Comparison of ENCODE assay signal across 28 mouse cellular contexts in the genomic region with DNA sequence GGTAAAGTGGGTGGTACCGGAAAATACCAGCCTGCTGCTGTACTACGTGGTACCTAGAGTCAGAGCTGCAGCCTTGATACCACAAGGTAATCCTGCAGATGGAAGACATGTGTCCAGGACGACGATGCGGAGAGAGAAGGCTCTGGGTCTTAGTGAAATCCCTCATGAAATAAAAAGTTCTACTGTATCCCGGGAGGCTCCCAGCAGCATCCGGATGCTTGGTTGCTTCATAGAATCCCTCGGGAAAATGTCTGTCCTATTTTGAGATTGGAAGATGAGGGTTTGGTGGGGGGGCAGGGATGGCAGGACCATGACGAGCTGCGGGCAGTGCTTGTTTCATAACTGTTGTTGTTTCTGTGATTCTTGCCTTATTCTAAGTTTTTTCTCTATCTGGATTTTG. TPM values are rescaled to one million over a fixed set of nuclear protein-coding genes. Genes with fewer than 3 reads are reported as not detected.
DNase-seq lines count a peak whose midpoint lies in the region; TF ChIP-seq lines count a peak whose summit lies in the region.
"Had no signal": no experiment of that assay in that cellular context is flagged by ENCODE, and none has a peak within 500 bp of the region (broad histone marks: within the 10 kb centered on the region; RNA-seq: fewer than 3 reads in every experiment).

No protein-coding gene starts in this region.

- no peak for TF ChIP-seq CTCF in small intestine, adult 2 months (IDR thresholded peaks at IDR 0.05; ENCODE audit: extremely low read depth, insufficient read length, insufficient replicate concordance, low read depth, low read length)

- peak; percentile 7 for DNase-seq in adrenal gland, postnatal 14 days
- no peak for DNase-seq in adrenal gland, postnatal 25 days
- peak; percentile 94 for DNase-seq in heart, adult 11 months
- no peak for DNase-seq in heart, postnatal 10 days
- DNase-seq in hindbrain, embryonic 10.5 days (ENCODE audit: low spot score): no peak
- DNase-seq: adrenal gland, adult 8-10 months; adrenal gland, postnatal 36 days; B cell, adult 2 months; cerebellum, adult 11 months; cerebellum, adult 18-20 months; cerebellum, adult 8-10 months; cerebellum, adult 9-11 months; cerebellum, postnatal 14 days; cerebellum, postnatal 36 days; forebrain, postnatal 0 days had no signal

- no peak overlapping the region for H3K4me3 ChIP-seq in brown adipose tissue, adult 24 weeks (ENCODE audit: insufficient read depth, low read depth, low read length)
- H3K4me3 ChIP-seq in small intestine, adult 2 months (ENCODE audit: low read depth, low read length): no peak overlapping the region
- no peak overlapping the region for H3K4me3 ChIP-seq in hindbrain, embryonic 10.5 days
- H3K4me3 ChIP-seq: embryonic facial prominence, embryonic 10.5 days; embryonic facial prominence, embryonic 12.5 days; forebrain, embryonic 13.5 days; forebrain, embryonic 15.5 days had no signal

- no peaks in the 10 kb centered on the region for H3K36me3 ChIP-seq in small intestine, adult 2 months (ENCODE audit: control insufficient read depth, insufficient read depth, low read length)
- H3K36me3 ChIP-seq in hindbrain, embryonic 10.5 days: no peaks in the 10 kb centered on the region
- H3K36me3 ChIP-seq: embryonic facial prominence, embryonic 10.5 days; embryonic facial prominence, embryonic 12.5 days; forebrain, embryonic 15.5 days had no signal

- intact Hi-C loops in heart, postnatal 10 days (cut with DNase I): no loop called here

- no peak for TF ChIP-seq POLR2A in small intestine, adult 2 months (IDR thresholded peaks at IDR 0.05; ENCODE audit: low read depth, low read length)

- H3K9me3 ChIP-seq in hindbrain, embryonic 10.5 days: peaks cover 3% of the 10 kb centered on the region; the same call in 1 of the 2 replicates
- H3K9me3 ChIP-seq: embryonic facial prominence, embryonic 12.5 days; forebrain, embryonic 13.5 days; forebrain, embryonic 15.5 days had no signal

- no peaks in the 10 kb centered on the region for H3K27me3 ChIP-seq in small intestine, adult 2 months (ENCODE audit: control insufficient read depth, insufficient read depth, low read length)
- H3K27me3 ChIP-seq in hindbrain, embryonic 10.5 days (ENCODE audit: insufficient read depth, poor library complexity, severe bottlenecking): no peaks in the 10 kb centered on the region
- H3K27me3 ChIP-seq: CH12.LX; embryonic facial prominence, embryonic 12.5 days; forebrain, embryonic 13.5 days; forebrain, embryonic 15.5 days; Patski had no signal

- H3K4me1 ChIP-seq in brown adipose tissue, adult 24 weeks (ENCODE audit: control insufficient read depth, insufficient read depth, insufficient read length, low read length): no peaks in the 10 kb centered on the region
- H3K4me1 ChIP-seq in small intestine, adult 2 months (ENCODE audit: control insufficient read depth, insufficient read depth, insufficient read length, low read length): peaks cover 8% of the 10 kb centered on the region; the same call in 1 of the 2 replicates
- H3K4me1 ChIP-seq in hindbrain, embryonic 10.5 days (replicated peaks): 0 out of 2 replicates have a peak, but pooled peaks cover 2% of the 10 kb centered on the region
- H3K4me1 ChIP-seq: embryonic facial prominence, embryonic 12.5 days; forebrain, embryonic 13.5 days; forebrain, embryonic 15.5 days had no signal

- H3K27ac ChIP-seq in brown adipose tissue, adult 24 weeks (replicated peaks; ENCODE audit: low read depth, low read length): peak overlapping the region; percentile 74
- H3K27ac ChIP-seq in small intestine, adult 2 months (ENCODE audit: insufficient read depth, low read depth, low read length): 0 out of 2 replicates have a peak overlapping the region, but pooled peaks have one; percentile 42
- H3K27ac ChIP-seq in hindbrain, embryonic 10.5 days: no peak overlapping the region
- H3K27ac ChIP-seq: embryonic facial prominence, embryonic 10.5 days; embryonic facial prominence, embryonic 12.5 days; forebrain, embryonic 13.5 days; forebrain, embryonic 15.5 days had no signal

- WGBS in small intestine, adult 2 months: 88% methylated on average over 10 of the region's 10 CpGs
- 92% methylated on average over 10 of the region's 10 CpGs for WGBS in hindbrain, embryonic 10.5 days

RNA-seq across cellular contexts. Expression of gene Hacl1, which starts 6.9 kb away (rescaled TPM):
- 62.2 and 112 TPM in 2 replicates for total RNA-seq in adrenal gland, postnatal 14 days (2021)
- 53.2 and 69.0 TPM in 2 replicates for total RNA-seq in adrenal gland, postnatal 25 days (2021)
- total RNA-seq in heart, postnatal 10 days (2021): 10 to 100 TPM; 13.5 to 13.9 TPM
- polyA plus RNA-seq in brown adipose tissue, adult 24 weeks (2012; ENCODE audit: insufficient read depth, insufficient read length, missing spikeins): 77.1 and 106 TPM in 2 replicates
- polyA plus RNA-seq in small intestine, adult 2 months (2012; rRNA removed): 1.7 and 4.3 TPM in 2 replicates
- polyA plus RNA-seq in hindbrain, embryonic 10.5 days (2016; fragmentation: Nextera tagmentation; extraction: Ambion mirVana): 8.2 and 8.8 TPM in 2 replicates

RNA-seq across cellular contexts. Expression of gene Btd, which starts 7.2 kb away (rescaled TPM):
- total RNA-seq in adrenal gland, postnatal 14 days (2021): 40.4 and 47.4 TPM in 2 replicates
- 65.9 and 70.8 TPM in 2 replicates for total RNA-seq in adrenal gland, postnatal 25 days (2021)
- total RNA-seq in heart, postnatal 10 days (2021): 10 to 100 TPM; 14.5 to 15.0 TPM
- polyA plus RNA-seq in brown adipose tissue, adult 24 weeks (2012; ENCODE audit: insufficient read depth, insufficient read length, missing spikeins): 27.9 and 30.4 TPM in 2 replicates
- polyA plus RNA-seq in small intestine, adult 2 months (2012; rRNA removed): 10.8 and 26.5 TPM in 2 replicates
- polyA plus RNA-seq in hindbrain, embryonic 10.5 days (2016; fragmentation: Nextera tagmentation; extraction: Ambion mirVana): 14.0 and 14.3 TPM in 2 replicates

RNA-seq across cellular contexts. Expression of gene Gm49387, which starts 7.3 kb away (rescaled TPM):
- total RNA-seq in adrenal gland, postnatal 14 days (2021): 3.0 and 6.4 TPM in 2 replicates
- 0.62 and 1.2 TPM in 2 replicates for total RNA-seq in adrenal gland, postnatal 25 days (2021)
- total RNA-seq in heart, postnatal 10 days (2021): 1 to 10 TPM in 1 of 2 experiments, not detected in 1; 1.1 TPM
- not detected in 2 replicates for polyA plus RNA-seq in brown adipose tissue, adult 24 weeks (2012; ENCODE audit: insufficient read depth, insufficient read length, missing spikeins)
- polyA plus RNA-seq in small intestine, adult 2 months (2012; rRNA removed): not detected in 2 replicates
- polyA plus RNA-seq in hindbrain, embryonic 10.5 days (2016; fragmentation: Nextera tagmentation; extraction: Ambion mirVana): 0.95 TPM in 1 of 2 replicates, not detected in the other
- total RNA-seq: adrenal gland, adult 18-20 months; adrenal gland, adult 8-10 months; adrenal gland, postnatal 36 days; CH12.LX; common myeloid progenitor, adult 5-6 weeks; forebrain, postnatal 0 days; G1E had no signal
- polyA plus RNA-seq: activated CD4-positive, CD25-positive, alpha-beta regulatory T cell, adult 4 months; forebrain, embryonic 11.5 days; forebrain, embryonic 13.5 days; G1E had no signal

RNA-seq across cellular contexts. Expression of gene Colq, which starts 56.8 kb away (rescaled TPM):
- 0.15 and 1.3 TPM in 2 replicates for total RNA-seq in adrenal gland, postnatal 14 days (2021)
- total RNA-seq in adrenal gland, postnatal 25 days (2021): not detected in 2 replicates
- total RNA-seq in heart, postnatal 10 days (2021): 1 to 10 TPM; 5.3 to 9.6 TPM
- not detected in 2 replicates for polyA plus RNA-seq in brown adipose tissue, adult 24 weeks (2012; ENCODE audit: insufficient read depth, insufficient read length, missing spikeins)
- polyA plus RNA-seq in small intestine, adult 2 months (2012; rRNA removed): 0.39 and 0.77 TPM in 2 replicates
- polyA plus RNA-seq in hindbrain, embryonic 10.5 days (2016; fragmentation: Nextera tagmentation; extraction: Ambion mirVana): 0.05 TPM in 1 of 2 replicates, not detected in the other
- total RNA-seq: adrenal gland, adult 18-20 months; adrenal gland, postnatal 36 days; common myeloid progenitor, adult 5-6 weeks had no signal
- polyA plus RNA-seq: forebrain, embryonic 11.5 days; forebrain, embryonic 13.5 days; forebrain, embryonic 15.5 days; G1E; Patski had no signal

Comparison
In these comparisons a context has a peak if more than half of its experiments do, and no peak if none do; other contexts are left out.
1. DNase-seq: peak in adrenal gland, postnatal 14 days (single experiment) and heart, adult 11 months (single experiment); none in adrenal gland, postnatal 25 days (single experiment), heart, postnatal 10 days (0 of 2) and hindbrain, embryonic 10.5 days (single experiment).